Mouse (Mus musculus): ENCODE data around the gene Cradd.

DNA sequence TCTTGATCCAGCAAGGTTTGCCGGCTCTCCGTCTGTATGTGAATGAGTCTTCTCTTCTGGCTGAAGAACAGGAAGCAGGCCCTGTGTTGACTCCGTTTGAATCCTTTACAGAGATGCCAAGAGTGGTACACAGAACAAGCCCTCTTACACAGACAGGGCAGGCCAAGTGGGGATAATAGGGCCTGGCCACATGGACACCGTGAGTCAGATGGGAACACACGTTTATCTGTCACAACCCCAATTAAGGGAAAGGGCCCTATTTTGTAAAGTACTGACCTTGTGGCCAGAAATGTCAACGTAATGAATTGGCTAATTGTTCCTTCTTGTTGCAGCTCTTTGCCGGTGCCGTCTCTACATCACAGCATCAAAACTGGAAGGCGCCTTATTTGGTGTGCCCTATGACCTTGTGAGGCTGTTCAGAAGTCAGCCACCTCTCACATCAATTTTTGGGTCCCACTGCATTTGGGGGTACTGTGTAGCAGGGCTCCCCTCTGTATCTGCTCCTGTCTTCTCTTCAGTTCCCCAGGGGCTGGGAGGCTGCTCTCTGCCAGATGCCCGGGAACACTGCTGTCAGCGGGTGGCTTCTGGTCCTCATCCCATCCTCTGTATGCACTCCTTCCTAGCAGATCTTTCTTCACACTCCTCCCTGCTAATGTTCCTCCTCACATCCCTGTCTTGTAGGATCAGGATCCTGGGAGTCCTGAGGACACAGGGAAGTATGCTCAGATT is 124.2 kb downstream of the Cradd start:
- no peak for TF ChIP-seq CTCF (IDR thresholded peaks at IDR 0.05; ENCODE audit: low read depth, low read length)
- TF ChIP-seq POLR2A (IDR thresholded peaks at IDR 0.05; ENCODE audit: extremely low read depth, insufficient read depth, low read length), result no peak

Measured in liver, adult 2 months (tissue).